Mouse (Mus musculus): Measurements from ENCODE around the gene Kif26a. TPM values are rescaled to one million over a fixed set of nuclear protein-coding genes. Genes with fewer than 3 reads are reported as not detected.

The Kif26a gene
- 0.10 and 0.22 TPM in 2 replicates for polyA plus RNA-seq (2015; fragmentation: Nextera tagmentation; extraction: Ambion mirVana)

- H3K36me3 ChIP-seq (replicated peaks): no peaks in the 10 kb centered on the region
- peak; percentile 40 for ATAC-seq (ENCODE audit: insufficient read depth)
- WGBS (ENCODE audit: insufficient replicate concordance): under 1% methylated on average over 68 of the region's 68 CpGs
- peak within 1 kb of the TSS; percentile 63 for H3K4me2 ChIP-seq
- H3K9me3 ChIP-seq (replicated peaks): no peaks in the 10 kb centered on the region
- no peak within 1 kb of the TSS for H3K9ac ChIP-seq
- H3K27ac ChIP-seq (replicated peaks): no peak within 1 kb of the TSS
- peak within 1 kb of the TSS; percentile 40 for H3K4me3 ChIP-seq (replicated peaks)
- H3K27me3 ChIP-seq: peaks cover 77% of the 10 kb centered on the region
- H3K4me1 ChIP-seq (replicated peaks): peaks cover 21% of the 10 kb centered on the region
Observed at GRCm38 (mm10) chr12:112145875-112146651, at the start of gene Kif26a. Gene Kif26a, plus strand, starts transcription at chr12:112146208.

- Histone ChIP-seq H3K9me3 (replicated peaks) (no peaks in the 10 kb centered on the region), H3K4me3 (replicated peaks) (no peak overlapping the region), H3K27ac (replicated peaks) (no peak overlapping the region), H3K9ac (no peak overlapping the region), H3K4me1 (replicated peaks) (no peaks in the 10 kb centered on the region), H3K4me2 (no peak overlapping the region), H3K27me3 (0 out of 2 replicates have a peak, but pooled peaks cover 3% of the 10 kb centered on the region), H3K36me3 (replicated peaks) (no peaks in the 10 kb centered on the region)
- 54% methylated on average over 8 of the region's 8 CpGs for WGBS (ENCODE audit: insufficient replicate concordance)
- ATAC-seq (ENCODE audit: insufficient read depth): no peak
Observed at GRCm38 (mm10) chr12:112096733-112097117, 49.3 kb upstream of the Kif26a start.

- no peak overlapping the region for H3K9ac ChIP-seq
- no peak overlapping the region for H3K4me2 ChIP-seq
- 0 out of 2 replicates have a peak, but pooled peaks cover 3% of the 10 kb centered on the region for H3K27me3 ChIP-seq
- WGBS (ENCODE audit: insufficient replicate concordance): 49% methylated on average over 4 of the region's 4 CpGs
- 0 out of 2 replicates have a peak, but pooled peaks cover 8% of the 10 kb centered on the region for H3K4me1 ChIP-seq (replicated peaks)
- H3K36me3 ChIP-seq (replicated peaks): no peaks in the 10 kb centered on the region
- H3K9me3 ChIP-seq (replicated peaks): no peaks in the 10 kb centered on the region
- H3K4me3 ChIP-seq (replicated peaks): no peak overlapping the region
- no peak overlapping the region for H3K27ac ChIP-seq (replicated peaks)
- no peak for ATAC-seq (ENCODE audit: insufficient read depth)
Observed at GRCm38 (mm10) chr12:112100106-112100505, 45.9 kb upstream of the Kif26a start.

GRCm38 (mm10) chr12:112101045-112101444 lies 45.0 kb upstream of the Kif26a start:
- Histone ChIP-seq H3K4me1 (replicated peaks) (0 out of 2 replicates have a peak, but pooled peaks cover 8% of the 10 kb centered on the region), H3K27ac (replicated peaks) (no peak overlapping the region), H3K9me3 (replicated peaks) (no peaks in the 10 kb centered on the region), H3K4me3 (replicated peaks) (no peak overlapping the region), H3K27me3 (peaks cover 9% of the 10 kb centered on the region), H3K9ac (no peak overlapping the region), H3K36me3 (replicated peaks) (no peaks in the 10 kb centered on the region), H3K4me2 (no peak overlapping the region)
- ATAC-seq (ENCODE audit: insufficient read depth): no peak
- 38% methylated on average over 4 of the region's 4 CpGs for WGBS (ENCODE audit: insufficient replicate concordance)

- no peak overlapping the region for H3K27ac ChIP-seq (replicated peaks)
- no peak overlapping the region for H3K9ac ChIP-seq
- WGBS (ENCODE audit: insufficient replicate concordance): 65% methylated on average over 5 of the region's 5 CpGs
- H3K27me3 ChIP-seq: peaks cover 22% of the 10 kb centered on the region
- ATAC-seq (ENCODE audit: insufficient read depth): no peak
- H3K36me3 ChIP-seq (replicated peaks): no peaks in the 10 kb centered on the region
- no peak overlapping the region for H3K4me2 ChIP-seq
- H3K9me3 ChIP-seq (replicated peaks): no peaks in the 10 kb centered on the region
- 0 out of 2 replicates have a peak, but pooled peaks cover 8% of the 10 kb centered on the region for H3K4me1 ChIP-seq (replicated peaks)
- no peak overlapping the region for H3K4me3 ChIP-seq (replicated peaks)
Observed at GRCm38 (mm10) chr12:112103179-112103578, 42.8 kb upstream of the Kif26a start.

GRCm38 (mm10) chr12:112104890-112105289 lies 41.1 kb upstream of the Kif26a start:
- Histone ChIP-seq H3K27me3 (peaks cover 25% of the 10 kb centered on the region), H3K9ac (no peak overlapping the region), H3K9me3 (replicated peaks) (no peaks in the 10 kb centered on the region), H3K27ac (replicated peaks) (no peak overlapping the region), H3K4me2 (no peak overlapping the region), H3K4me3 (replicated peaks) (no peak overlapping the region), H3K4me1 (replicated peaks) (0 out of 2 replicates have a peak, but pooled peaks cover 8% of the 10 kb centered on the region), H3K36me3 (replicated peaks) (no peaks in the 10 kb centered on the region)
- WGBS (ENCODE audit: insufficient replicate concordance): 65% methylated on average over 11 of the region's 11 CpGs
- ATAC-seq (ENCODE audit: insufficient read depth): no peak

GRCm38 (mm10) chr12:112106541-112106971 lies 39.5 kb upstream of the Kif26a start, which contains the start of gene Aspg:
Gene Aspg, plus strand, starts transcription at chr12:112106679.
- H3K4me2 ChIP-seq: peak within 1 kb of the TSS; percentile 18; the same call in 1 of the 2 replicates
- 0 out of 2 replicates have a peak, but pooled peaks cover 8% of the 10 kb centered on the region for H3K4me1 ChIP-seq (replicated peaks)
- no peaks in the 10 kb centered on the region for H3K9me3 ChIP-seq (replicated peaks)
- no peak within 1 kb of the TSS for H3K9ac ChIP-seq
- H3K27ac ChIP-seq (replicated peaks): no peak within 1 kb of the TSS
- peaks cover 23% of the 10 kb centered on the region for H3K27me3 ChIP-seq
- WGBS (ENCODE audit: insufficient replicate concordance): 5% methylated on average over 14 of the region's 14 CpGs
- ATAC-seq (ENCODE audit: insufficient read depth): no peak
- H3K36me3 ChIP-seq (replicated peaks): no peaks in the 10 kb centered on the region
- no peak within 1 kb of the TSS for H3K4me3 ChIP-seq (replicated peaks)

- peaks cover 22% of the 10 kb centered on the region for H3K27me3 ChIP-seq
- H3K4me2 ChIP-seq: no peak overlapping the region
- no peak for ATAC-seq (ENCODE audit: insufficient read depth)
- no peaks in the 10 kb centered on the region for H3K36me3 ChIP-seq (replicated peaks)
- 66% methylated on average over 8 of the region's 8 CpGs for WGBS (ENCODE audit: insufficient replicate concordance)
- no peak overlapping the region for H3K4me3 ChIP-seq (replicated peaks)
- H3K9me3 ChIP-seq (replicated peaks): no peaks in the 10 kb centered on the region
- no peak overlapping the region for H3K9ac ChIP-seq
- H3K4me1 ChIP-seq (replicated peaks): 0 out of 2 replicates have a peak, but pooled peaks cover 7% of the 10 kb centered on the region
- H3K27ac ChIP-seq (replicated peaks): no peak overlapping the region
Observed at GRCm38 (mm10) chr12:112107685-112108084, 38.3 kb upstream of the Kif26a start.

GRCm38 (mm10) chr12:112108696-112109445 lies 37.1 kb upstream of the Kif26a start:
- no peak overlapping the region for H3K27ac ChIP-seq (replicated peaks)
- H3K4me2 ChIP-seq: no peak overlapping the region
- 0 out of 2 replicates have a peak, but pooled peaks have one; percentile 15 for ATAC-seq (ENCODE audit: insufficient read depth)
- no peaks in the 10 kb centered on the region for H3K4me1 ChIP-seq (replicated peaks)
- peaks cover 22% of the 10 kb centered on the region for H3K27me3 ChIP-seq
- no peaks in the 10 kb centered on the region for H3K9me3 ChIP-seq (replicated peaks)
- H3K36me3 ChIP-seq (replicated peaks): no peaks in the 10 kb centered on the region
- no peak overlapping the region for H3K4me3 ChIP-seq (replicated peaks)
- no peak overlapping the region for H3K9ac ChIP-seq
- 67% methylated on average over 11 of the region's 11 CpGs for WGBS (ENCODE audit: insufficient replicate concordance)

- Histone ChIP-seq H3K9ac (no peak overlapping the region), H3K36me3 (replicated peaks) (no peaks in the 10 kb centered on the region), H3K4me2 (no peak overlapping the region), H3K4me1 (replicated peaks) (no peaks in the 10 kb centered on the region), H3K27me3 (peaks cover 22% of the 10 kb centered on the region), H3K9me3 (replicated peaks) (no peaks in the 10 kb centered on the region), H3K4me3 (replicated peaks) (no peak overlapping the region), H3K27ac (replicated peaks) (no peak overlapping the region)
- 65% methylated on average over 9 of the region's 9 CpGs for WGBS (ENCODE audit: insufficient replicate concordance)
- no peak for ATAC-seq (ENCODE audit: insufficient read depth)
Observed at GRCm38 (mm10) chr12:112109701-112110100, 36.3 kb upstream of the Kif26a start.

GRCm38 (mm10) chr12:112111323-112111722 lies 34.7 kb upstream of the Kif26a start:
- Histone ChIP-seq H3K9me3 (replicated peaks) (no peaks in the 10 kb centered on the region), H3K9ac (no peak overlapping the region), H3K27ac (replicated peaks) (no peak overlapping the region), H3K36me3 (replicated peaks) (no peaks in the 10 kb centered on the region), H3K4me1 (replicated peaks) (no peaks in the 10 kb centered on the region), H3K4me2 (no peak overlapping the region), H3K27me3 (peaks cover 13% of the 10 kb centered on the region), H3K4me3 (replicated peaks) (no peak overlapping the region)
- whole genome bisulfite sequencing (ENCODE audit: insufficient replicate concordance): 51% methylated on average over 5 of the region's 5 CpGs
- no peak for ATAC-seq (ENCODE audit: insufficient read depth)

All from liver, embryonic 15.5 days (tissue).